Mouse (Mus musculus): ENCODE measurements around the gene Rai1.

The Rai1 gene

GRCm38 (mm10) chr11:60219609-60220008 is 114.8 kb downstream of the Rai1 start:
- DNase-seq (ENCODE audit: low spot score in 2 of 2): no peak

- peak; percentile 90 to 93 for DNase-seq (ENCODE audit: low spot score in 2 of 2)
Measured at GRCm38 (mm10) chr11:60220291-60220804, 115.5 kb downstream of the Rai1 start.

- no peak for DNase-seq (ENCODE audit: low spot score in 2 of 2)
Measured at GRCm38 (mm10) chr11:60221425-60221824, 116.6 kb downstream of the Rai1 start.

DNA sequence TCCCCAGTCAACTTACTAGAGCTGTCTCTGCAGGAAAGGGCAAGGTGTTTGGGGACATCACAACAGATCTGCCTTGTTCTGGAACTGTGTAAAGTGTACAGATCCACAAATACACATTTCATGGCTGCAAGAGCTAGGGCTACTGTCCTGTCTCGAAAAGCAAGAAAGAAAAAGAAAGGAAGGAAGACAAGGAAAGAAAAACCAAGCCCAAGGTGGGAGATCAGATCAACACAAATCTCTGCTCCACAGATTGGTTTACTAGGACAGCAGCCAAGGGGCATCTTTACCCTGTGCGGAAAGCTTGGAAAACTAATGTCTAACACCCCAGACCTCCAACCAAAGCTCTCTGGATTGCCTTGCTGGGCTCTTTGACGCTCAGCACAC is 117.3 kb downstream of the Rai1 start:
- no peak for DNase-seq (ENCODE audit: low spot score in 2 of 2)

- DNase-seq (ENCODE audit: low spot score in 2 of 2): peak; percentile 80 to 86
Measured at GRCm38 (mm10) chr11:60222469-60223236, 117.8 kb downstream of the Rai1 start, which contains the start of gene Srebf1. TSS of gene Srebf1 (minus strand) at chr11:60222581.

DNA sequence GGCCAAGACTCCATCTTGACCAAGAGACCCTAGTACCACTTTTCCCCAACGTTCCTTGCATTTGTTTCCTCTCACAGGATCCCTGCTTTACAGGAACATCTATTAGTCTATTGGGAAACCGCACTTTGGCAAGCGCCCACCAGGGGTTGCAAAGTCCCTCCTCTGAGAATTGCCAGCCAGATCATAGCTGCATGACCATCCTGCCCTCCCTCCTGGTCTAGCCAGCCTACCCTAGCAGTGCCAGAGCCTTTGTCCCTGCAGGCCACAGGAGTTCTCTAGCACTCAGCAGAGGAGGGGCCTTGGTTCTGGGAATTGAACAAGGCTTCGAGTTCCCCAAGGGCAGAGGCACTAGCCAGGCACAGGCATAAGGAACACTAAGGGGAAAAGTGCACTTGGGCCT is 119.9 kb downstream of the Rai1 start:
- DNase-seq (ENCODE audit: low spot score in 2 of 2): no peak

- no peak for DNase-seq (ENCODE audit: low spot score in 2 of 2)
Measured at GRCm38 (mm10) chr11:60225874-60226273, 121.1 kb downstream of the Rai1 start.

GRCm38 (mm10) chr11:60228525-60228924 is 123.7 kb downstream of the Rai1 start:
- no peak for DNase-seq (ENCODE audit: low spot score in 2 of 2)

- no peak for DNase-seq (ENCODE audit: low spot score in 2 of 2)
Measured at GRCm38 (mm10) chr11:60229821-60230220, 125.0 kb downstream of the Rai1 start.

DNA sequence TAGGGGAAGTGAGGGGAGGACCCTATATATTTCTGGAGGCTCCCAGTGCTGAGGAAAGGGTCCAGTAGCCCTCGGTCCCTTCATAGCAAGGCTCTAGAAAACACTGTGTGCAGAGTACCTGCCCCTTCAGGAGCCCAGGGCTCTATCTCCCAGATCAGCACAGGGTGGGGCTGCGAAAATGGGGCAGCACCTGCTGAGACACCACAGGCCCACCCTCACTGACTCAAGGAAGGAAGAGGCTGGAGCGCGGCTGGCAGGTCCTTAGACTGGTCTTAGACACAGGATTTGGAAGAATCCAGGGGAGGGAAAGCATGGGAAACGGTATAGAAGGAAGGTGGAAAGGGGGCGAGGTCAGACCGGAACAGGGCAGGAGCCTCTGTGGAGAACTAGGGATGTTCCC is 125.7 kb downstream of the Rai1 start:
- no peak for DNase-seq (ENCODE audit: low spot score in 2 of 2)

GRCm38 (mm10) chr11:60231326-60231725 is 126.5 kb downstream of the Rai1 start:
- no peak for DNase-seq (ENCODE audit: low spot score in 2 of 2)

GRCm38 (mm10) chr11:60231951-60232350 is 127.1 kb downstream of the Rai1 start:
- DNase-seq (ENCODE audit: low spot score in 2 of 2): no peak

DNA sequence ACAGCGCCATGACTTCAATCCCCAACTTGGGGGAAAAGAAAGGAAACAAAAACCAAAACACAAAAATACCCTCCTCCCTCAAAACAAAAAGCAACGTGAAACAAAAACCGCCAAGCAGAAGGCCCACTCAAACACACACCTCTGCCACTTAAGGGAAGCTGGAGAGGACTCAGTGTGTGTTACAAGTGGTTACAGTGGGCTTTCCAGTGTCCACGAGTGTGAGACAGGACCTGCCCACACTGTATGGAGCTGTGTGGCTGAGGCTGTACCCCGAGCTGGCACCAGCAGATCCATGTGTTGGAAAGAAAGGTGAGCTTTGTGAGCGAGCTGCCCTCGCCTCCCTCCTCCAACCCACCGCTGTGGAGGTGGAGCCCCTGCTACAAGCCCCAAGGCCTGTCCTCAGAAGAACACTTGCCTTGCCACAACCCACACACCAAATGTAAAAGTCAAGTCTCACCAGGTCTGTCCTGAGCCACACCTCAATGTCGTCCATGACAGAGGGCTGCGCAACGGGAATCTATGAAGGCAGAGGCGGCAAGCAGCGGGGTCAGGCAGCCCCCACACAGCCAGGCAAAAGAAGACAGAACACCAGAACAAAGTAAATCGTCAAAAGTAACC is 127.7 kb downstream of the Rai1 start:
- no peak for DNase-seq (ENCODE audit: low spot score in 2 of 2)

- DNase-seq (ENCODE audit: low spot score in 2 of 2): peak; percentile 46 to 53
Measured at GRCm38 (mm10) chr11:60233235-60233634, 128.4 kb downstream of the Rai1 start.

DNA sequence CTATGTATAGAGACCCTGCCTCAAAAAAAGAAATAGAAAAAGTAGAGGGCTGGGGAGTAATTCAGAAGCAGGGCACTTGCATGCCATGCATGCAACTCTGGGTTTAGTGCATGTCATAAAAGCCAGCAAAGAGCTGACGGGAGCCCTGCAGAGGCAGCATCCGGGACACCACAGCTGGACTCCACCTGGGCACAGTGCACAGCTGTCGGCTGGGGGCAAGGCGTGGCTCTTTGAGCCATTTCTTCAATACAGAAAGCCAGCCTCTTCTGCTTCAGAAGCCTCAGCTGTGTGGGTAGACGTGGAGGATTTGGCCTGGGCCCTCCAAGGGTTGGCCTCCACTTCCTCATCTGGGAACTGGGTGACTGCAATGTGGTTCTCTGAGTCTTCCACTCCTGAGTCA is 130.5 kb downstream of the Rai1 start:
- no peak for DNase-seq (ENCODE audit: low spot score in 2 of 2)

GRCm38 (mm10) chr11:60240509-60240908 is 135.7 kb downstream of the Rai1 start:
- no peak for DNase-seq (ENCODE audit: low spot score in 2 of 2)

- no peak for DNase-seq (ENCODE audit: low spot score in 2 of 2)
Measured at GRCm38 (mm10) chr11:60244503-60245143, 139.8 kb downstream of the Rai1 start.

- DNase-seq (ENCODE audit: low spot score in 2 of 2): no peak
Measured at GRCm38 (mm10) chr11:60246077-60246476, 141.3 kb downstream of the Rai1 start.

GRCm38 (mm10) chr11:60247753-60248550 is 143.1 kb downstream of the Rai1 start:
- no peak for DNase-seq (ENCODE audit: low spot score in 2 of 2)

All from heart, adult 9 months (tissue).